Mouse (Mus musculus) splenic B cell, adult 2 months (primary cell): Measurements from ENCODE around the gene Arhgap29.

Experiments used
- DNase-seq: peaks from one replicate; pipeline ENCODE4 v3.0.0-alpha.2; 2011; ENCODE audit warnings: low read depth, low spot score
- H3K27me3 ChIP-seq: 2 replicates; pipeline ENCODE4 v1.6.1; 2012; ENCODE audit warnings: mild to moderate bottlenecking, low read length, moderate library complexity, mixed read lengths; ENCODE audit not compliant: control insufficient read depth, poor library complexity, insufficient read depth, severe bottlenecking
- H3K36me3 ChIP-seq: 2 replicates; pipeline ENCODE4 v1.6.1; 2012; ENCODE audit warnings: mild to moderate bottlenecking, low read length, moderate library complexity, mixed read lengths; ENCODE audit not compliant: control insufficient read depth, poor library complexity, insufficient read depth, severe bottlenecking

The Arhgap29 gene

DNA sequence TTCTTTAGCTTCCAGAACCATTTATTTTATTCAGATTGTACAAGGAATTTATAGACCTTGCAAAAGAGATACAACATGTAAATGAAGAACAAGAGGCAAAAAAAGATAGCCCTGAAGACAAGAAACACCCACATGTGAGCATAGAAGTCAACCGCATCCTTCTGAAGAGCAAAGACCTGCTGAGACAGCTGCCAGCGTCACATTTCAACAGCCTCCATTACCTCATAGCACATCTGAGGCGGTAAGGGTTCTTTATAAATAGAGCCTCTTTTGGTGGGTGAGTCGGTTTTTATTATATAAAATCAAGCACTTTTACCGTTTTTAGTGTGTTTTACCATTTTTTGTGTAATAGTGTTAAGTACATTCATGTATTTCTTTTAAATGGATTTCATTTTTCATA, 57.5 kb downstream of the Arhgap29 start:
- no peak for DNase-seq
- H3K27me3 ChIP-seq = no peaks in the 10 kb centered on the region
- H3K36me3 ChIP-seq = no peaks in the 10 kb centered on the region

DNA sequence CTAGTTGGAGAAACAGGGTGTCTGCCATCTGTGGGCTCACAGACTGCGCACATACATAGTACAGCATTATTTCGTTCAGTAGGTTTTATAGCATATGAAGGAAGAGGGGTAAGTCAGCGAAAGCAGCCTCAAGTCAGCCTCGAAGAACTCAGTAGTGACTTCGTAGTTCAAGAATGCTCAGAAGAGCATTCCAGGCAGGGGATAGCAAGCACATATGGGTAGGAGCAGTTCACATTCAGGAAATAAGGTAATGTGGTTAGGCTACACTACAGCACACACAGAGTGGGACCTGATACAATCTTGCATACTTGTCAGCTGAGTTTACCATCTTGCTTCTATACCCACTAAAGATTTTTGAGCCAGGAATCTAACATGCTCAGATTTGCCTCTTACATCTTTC, 58.0 kb downstream of the Arhgap29 start:
- Histone ChIP-seq H3K36me3 (no peaks in the 10 kb centered on the region), H3K27me3 (no peaks in the 10 kb centered on the region)
- DNase-seq = no peak

DNA sequence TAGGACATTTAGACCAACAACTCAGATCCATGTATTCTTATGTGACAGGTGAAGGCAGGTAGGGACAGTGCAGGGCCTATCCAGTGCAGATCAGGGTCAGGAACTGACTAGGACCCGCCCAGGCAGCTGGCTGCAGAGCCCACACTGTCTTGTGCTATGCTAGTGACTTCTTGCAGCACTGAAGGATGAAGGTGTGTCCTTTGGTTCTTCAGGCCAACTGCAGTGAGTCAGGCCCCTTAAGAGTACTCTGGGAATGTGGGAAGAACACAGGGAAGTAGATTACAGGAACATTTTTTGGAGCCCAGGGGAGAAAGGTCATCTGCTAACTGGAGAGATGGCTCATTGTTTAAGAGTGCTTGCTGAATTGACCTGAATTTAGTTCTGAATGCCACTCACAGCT, 60.1 kb downstream of the Arhgap29 start:
- Histone ChIP-seq H3K27me3 (no peaks in the 10 kb centered on the region), H3K36me3 (no peaks in the 10 kb centered on the region)
- no peak for DNase-seq

DNA sequence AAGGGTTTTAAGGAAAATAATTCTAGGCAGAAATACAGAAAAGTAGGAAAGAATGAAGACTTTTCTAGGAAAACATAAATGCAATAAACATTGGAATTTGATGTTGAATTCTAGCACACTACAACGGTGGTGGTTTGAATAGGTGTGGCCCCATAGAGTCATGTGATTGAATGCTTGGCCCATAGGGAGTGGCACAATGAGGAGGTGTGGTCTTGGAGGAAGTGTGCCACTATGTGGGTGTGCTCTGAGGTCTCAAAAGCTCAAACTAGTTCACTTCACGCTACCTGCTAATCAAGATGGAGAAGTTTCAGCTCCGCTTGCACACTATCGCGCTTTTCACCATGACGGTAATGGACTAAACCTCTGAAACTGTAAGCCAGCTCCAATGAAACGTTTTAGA, 66.1 kb downstream of the Arhgap29 start:
- no peak for DNase-seq
- Histone ChIP-seq H3K36me3 (no peaks in the 10 kb centered on the region), H3K27me3 (no peaks in the 10 kb centered on the region)

DNA sequence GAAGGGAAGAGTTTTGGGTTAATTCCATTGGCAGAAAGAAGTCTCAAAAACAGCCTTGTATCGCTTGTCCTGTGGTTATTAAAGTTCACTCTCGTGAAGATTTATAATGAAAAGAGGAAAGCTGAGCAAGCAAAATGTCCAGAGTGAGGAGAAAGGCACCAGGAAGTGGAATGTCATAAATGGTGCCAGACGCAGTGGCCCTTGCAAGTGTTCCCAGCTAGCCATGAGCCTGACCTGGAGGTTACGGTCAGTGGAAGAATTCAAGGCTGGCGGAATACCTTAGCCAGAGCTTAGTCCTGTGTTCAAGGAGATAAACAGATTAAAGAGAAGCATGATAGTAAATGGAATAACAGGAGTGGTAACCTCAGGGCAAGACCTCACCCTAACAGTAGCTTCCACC, 66.8 kb downstream of the Arhgap29 start:
- H3K36me3 ChIP-seq = no peaks in the 10 kb centered on the region
- no peak for DNase-seq
- H3K27me3 ChIP-seq = no peaks in the 10 kb centered on the region

DNA sequence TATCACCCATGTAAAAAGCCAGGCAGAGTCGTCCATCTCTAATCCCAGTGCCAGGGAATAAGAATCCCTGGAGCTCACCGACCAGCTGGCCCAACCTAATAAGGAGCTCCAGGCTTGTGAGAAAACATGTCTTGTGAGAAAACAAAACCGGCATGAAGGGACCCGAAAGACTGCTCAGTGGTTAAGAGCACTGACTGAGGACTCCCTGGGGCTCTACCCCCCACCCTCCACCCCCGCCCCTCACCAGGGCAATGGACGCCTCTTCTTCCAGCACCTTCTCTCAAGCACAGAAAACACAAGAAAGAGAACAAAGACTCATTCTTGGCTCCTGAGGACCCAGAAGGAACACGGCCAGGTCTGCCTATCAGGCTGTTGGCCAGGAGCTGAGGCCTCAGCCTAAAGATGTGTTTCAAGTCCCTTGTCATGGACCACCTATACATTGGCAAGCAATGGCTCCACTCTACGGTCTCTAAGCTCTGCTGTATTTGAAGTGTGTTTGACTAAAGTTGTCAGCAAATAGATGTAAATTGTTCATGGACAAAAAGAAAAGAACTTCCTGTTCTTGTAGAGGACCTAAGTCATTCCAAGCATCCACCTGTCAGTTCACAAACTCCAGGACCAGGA, 68.8 kb downstream of the Arhgap29 start:
- H3K36me3 ChIP-seq = no peaks in the 10 kb centered on the region
- H3K27me3 ChIP-seq = no peaks in the 10 kb centered on the region
- DNase-seq = no peak

DNA sequence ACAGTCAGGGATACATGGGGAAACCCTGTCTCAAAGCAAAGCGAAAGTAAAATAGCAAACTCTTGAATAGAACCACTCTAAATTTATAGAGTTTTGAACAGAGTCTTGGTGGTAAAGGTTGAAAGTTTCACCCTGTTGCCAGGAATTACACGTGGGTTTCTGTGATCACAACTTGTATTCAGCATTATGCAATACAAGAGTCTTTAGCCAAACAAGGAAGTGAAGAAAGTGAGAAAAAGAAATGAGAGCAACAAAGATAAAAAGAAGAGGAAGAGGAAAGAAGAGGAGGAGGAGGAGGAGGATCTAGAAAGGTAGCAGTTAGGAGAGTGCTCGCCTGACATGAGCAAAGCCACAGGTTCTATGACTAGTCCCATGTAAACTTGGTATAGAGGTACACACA, 70.0 kb downstream of the Arhgap29 start:
- Histone ChIP-seq H3K27me3 (no peaks in the 10 kb centered on the region), H3K36me3 (no peaks in the 10 kb centered on the region)
- DNase-seq = no peak

DNA sequence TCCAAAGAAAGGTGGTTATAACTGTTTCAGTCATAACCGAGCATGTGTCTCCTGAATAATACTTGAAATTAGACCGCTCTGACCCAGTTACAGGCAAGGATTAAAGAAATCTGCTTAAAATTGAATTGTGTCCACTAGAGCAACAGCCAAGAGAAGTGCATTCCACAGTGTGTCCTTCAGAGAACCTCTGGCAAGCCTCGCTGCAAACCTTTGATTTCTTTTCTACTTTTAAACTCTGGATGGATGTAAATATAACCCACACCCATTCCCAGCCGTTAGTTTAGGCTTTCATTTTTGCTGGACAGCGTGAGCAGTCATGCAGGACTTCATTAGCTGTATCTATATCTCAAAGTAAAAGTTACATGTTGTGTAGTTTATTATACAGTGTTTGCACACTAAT, 74.3 kb downstream of the Arhgap29 start:
- no peak for DNase-seq
- H3K36me3 ChIP-seq = no peaks in the 10 kb centered on the region
- H3K27me3 ChIP-seq = no peaks in the 10 kb centered on the region

DNA sequence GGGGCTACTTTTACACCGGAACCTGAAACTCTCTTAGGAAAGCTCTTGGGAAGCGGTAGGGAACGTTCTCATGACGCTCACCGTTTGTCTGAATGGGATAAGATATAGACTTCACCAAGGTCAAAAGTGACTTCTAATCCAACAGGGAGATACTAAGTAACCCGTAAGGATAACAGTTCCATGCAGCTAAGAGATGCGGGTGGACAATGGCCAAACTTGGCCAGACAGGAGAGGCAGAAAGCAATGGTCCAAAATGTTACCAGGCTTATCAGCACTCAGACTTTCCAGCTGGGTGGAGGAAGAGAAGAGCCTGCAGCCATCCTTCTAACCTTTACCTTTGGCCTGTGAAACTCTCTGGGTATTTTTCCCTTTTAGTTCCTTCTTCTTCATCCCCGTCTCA, 75.4 kb downstream of the Arhgap29 start:
- no peaks in the 10 kb centered on the region for H3K36me3 ChIP-seq
- no peaks in the 10 kb centered on the region for H3K27me3 ChIP-seq
- no peak for DNase-seq

DNA sequence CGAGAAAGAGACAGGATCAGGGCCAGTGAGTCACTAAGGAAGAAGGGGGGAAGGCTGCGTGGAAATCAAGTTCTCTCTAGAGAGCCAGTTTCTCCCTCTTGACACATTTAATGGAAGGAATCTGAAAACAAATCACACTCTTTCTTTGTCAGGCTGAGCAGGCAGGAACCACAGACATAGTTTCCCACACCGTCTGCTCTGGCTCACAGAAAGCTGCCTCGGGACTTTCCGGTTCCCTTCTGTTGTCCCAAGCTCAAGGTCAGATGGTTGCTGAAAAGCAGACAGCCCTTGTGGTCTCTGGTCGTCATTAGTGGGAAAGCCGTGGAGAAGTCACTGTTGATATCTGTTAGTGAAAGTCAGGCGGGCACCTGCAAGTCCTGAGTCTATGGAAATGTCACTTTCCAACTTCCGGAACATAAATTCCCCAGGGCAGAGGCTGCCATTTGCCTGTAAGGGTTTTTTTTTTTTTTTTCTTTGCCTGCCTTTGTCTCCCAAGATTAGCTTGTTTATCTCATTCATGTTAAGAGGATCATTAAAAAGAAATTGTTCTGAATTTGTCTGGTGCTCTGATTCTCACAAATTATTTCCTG, 81.0 kb downstream of the Arhgap29 start:
- H3K27me3 ChIP-seq = no peaks in the 10 kb centered on the region
- no peak for DNase-seq
- no peaks in the 10 kb centered on the region for H3K36me3 ChIP-seq

DNA sequence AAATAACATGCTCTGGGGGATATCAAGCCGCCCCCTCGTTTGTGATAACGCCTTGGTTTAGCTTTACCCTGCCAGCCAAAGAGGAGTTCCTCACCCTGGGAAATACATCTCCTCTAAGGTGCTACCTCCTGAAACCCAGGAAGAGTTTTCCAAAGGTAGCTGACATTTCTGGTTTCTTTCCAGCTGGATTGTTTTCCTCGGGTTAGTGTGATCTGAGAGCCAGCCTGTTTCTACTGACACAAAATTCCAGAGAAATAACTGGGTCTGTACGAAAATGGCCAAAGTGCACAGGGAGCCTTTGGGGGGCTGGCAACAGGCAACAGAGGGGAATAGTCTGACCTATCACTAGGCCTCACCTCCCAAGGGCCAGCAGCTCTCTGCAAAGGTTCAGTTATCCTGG, 81.9 kb downstream of the Arhgap29 start:
- no peaks in the 10 kb centered on the region for H3K36me3 ChIP-seq
- H3K27me3 ChIP-seq = no peaks in the 10 kb centered on the region
- DNase-seq = no peak

DNA sequence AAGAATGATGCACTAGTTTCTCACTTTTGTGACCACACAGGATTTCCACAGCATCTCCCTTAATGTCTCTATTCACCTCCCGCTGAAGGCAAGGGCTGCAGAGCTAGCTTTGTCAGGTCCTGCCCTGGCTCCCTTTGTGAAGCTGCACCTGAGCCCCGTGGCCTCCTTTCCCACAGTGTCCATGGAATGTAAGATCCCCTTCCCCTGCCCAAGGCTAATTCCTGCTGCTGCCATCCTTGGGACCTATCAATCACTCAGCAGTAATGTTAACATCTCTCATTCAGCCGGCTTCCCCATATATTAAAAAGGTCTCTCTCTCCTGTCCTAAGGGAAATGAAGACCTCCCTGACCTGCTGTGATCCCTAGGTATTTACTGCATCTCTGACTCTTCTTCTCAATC, 82.8 kb downstream of the Arhgap29 start:
- no peaks in the 10 kb centered on the region for H3K36me3 ChIP-seq

DNA sequence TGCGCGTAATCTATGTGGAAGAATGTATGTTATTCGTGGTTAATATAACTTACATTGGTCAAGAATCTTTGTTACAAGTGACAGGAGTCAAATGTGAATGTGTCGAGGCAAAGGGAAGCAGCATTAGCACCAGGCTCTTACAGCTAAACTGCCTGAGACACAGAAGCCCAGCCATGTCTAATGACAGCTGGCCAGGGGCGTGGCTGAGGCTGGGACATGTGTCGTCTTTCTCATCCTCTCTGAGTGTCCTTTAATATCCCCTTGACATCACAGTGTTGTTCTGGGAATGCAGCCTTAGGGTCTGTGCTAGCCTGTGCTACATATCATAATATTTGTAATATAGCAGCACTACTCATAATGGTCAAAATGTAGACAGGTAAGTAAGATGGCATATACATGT, 88.2 kb downstream of the Arhgap29 start:
- Histone ChIP-seq H3K27me3 (no peaks in the 10 kb centered on the region), H3K36me3 (no peaks in the 10 kb centered on the region)
- DNase-seq = no peak

More for the DNA sequence above, 82.8 kb downstream of the Arhgap29 start:
- DNase-seq = no peak
- no peaks in the 10 kb centered on the region for H3K27me3 ChIP-seq

DNA sequence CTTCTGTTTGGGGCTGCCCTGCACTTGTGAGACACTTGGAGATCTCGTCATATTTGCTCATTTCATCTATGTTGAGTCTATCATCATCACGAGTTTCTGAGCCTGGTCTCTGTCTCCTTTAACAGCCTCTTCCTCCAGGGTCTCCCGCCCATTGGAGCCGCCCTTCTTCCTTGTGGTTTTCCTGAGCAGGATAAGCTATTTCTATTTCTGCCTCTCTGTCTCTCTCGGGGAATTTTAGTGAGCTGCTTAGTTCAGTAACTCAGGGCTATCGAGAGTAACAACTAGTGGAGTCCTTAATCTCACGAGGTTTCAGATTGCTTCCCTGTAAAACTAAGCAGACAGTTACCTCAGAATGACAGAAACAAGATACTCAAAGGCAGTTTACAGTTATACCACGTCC, 90.8 kb downstream of the Arhgap29 start:
- no peak for DNase-seq

DNA sequence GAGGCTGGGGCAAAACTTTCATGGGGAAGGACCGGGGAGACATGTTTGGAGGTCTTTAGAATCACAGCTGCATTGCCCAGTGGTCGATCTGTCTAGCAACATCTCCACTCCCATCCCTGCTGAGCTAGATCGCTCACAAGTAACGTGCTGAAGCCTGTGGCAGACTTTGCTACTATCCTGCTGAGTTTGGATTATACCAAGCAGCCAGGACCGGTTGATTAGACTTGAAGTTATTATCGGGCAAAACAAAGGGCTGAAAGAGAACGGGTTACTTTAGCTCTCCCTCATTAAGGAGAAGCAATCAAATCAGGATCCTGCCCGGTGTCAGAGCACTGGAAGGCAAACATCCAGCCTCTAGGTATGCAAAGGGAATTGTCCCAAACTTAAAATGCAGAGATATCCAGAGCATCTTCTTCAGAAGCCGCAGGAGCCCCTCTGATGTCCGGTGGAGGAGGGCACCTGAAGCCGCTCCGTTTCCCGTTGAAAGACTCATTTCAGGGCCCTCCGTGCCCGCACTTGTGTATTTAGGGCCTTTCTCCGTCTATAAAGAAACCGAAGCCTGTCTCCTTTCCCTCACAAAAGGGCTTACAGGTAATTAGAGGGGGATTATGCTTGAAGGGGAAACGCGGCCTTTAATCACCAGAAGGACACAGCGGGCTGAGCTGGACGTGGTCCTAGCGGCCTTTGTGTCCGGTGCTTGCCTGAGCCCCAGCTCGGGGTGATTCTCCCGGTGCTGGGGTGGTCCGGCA, 91.6 kb downstream of the Arhgap29 start, which contains the start of gene Abca4:
Gene Abca4 (plus strand): TSS at position 645 of the 749 bp plus-strand sequence.
- no peaks in the 10 kb centered on the region for H3K36me3 ChIP-seq
- H3K27me3 ChIP-seq = no peaks in the 10 kb centered on the region
- no peak for DNase-seq

More for the DNA sequence above, 90.8 kb downstream of the Arhgap29 start:
- no peaks in the 10 kb centered on the region for H3K27me3 ChIP-seq
- no peaks in the 10 kb centered on the region for H3K36me3 ChIP-seq
